Mouse (Mus musculus) cerebellum, adult 2 months (tissue): ENCODE data around the gene Keap1.

Source experiments
- CTCF ChIP-seq: fragments of 200-500 bp; IDR thresholded peaks from 2 replicates; pipeline ENCODE4 v1.5.1; 2011; ENCODE audit warnings: low read depth, mild to moderate bottlenecking, control low read depth, low read length, moderate library complexity, borderline replicate concordance; ENCODE audit not compliant: insufficient read depth
- POLR2A ChIP-seq: fragments of 200-500 bp; IDR thresholded peaks from 2 replicates; pipeline ENCODE4 v1.6.1; 2011; ENCODE audit warnings: low read length, control low read depth, borderline replicate concordance; ENCODE audit not compliant: insufficient read depth

DNA sequence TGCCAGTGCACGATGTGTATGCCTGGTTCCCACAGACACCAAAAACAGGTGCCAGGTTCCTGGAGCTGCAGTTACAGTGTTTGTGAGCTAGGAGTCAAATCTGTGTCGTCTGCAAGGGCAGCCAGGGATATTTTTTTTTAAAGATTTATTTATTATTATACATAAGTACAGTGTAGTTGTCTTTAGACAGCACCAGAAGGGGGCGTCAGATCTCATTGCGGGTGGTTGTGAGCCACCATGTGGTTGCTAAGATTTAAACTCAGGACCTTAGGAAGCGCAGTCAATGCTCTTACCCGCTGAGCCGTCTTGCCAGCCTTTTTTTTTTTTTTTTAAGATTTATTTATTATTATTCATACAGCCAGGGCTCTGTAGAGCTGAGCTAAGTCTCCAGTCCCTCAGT lies 49.3 kb downstream of the Keap1 start:
- TF ChIP-seq POLR2A (no peak), CTCF (no peak)
